Mouse (Mus musculus) thymus, postnatal 0 days (tissue): ENCODE results near the gene Pphln1. TPM values are rescaled to one million over a fixed set of nuclear protein-coding genes. Genes with fewer than 3 reads are reported as not detected.
A peak's percentile ranks its signal among the peaks of the same experiment; 100 is the strongest.

Experiments used
- DNase-seq: peaks from one replicate; pipeline ENCODE4 v3.0.0-alpha.2; 2015; ENCODE audit warnings: low spot score
- polyA plus RNA-seq: library from polyadenylated mRNA; unstranded; fragments of >200 nt; fragmentation: Nextera tagmentation; extraction: Ambion mirVana; gene quantifications from 2 replicates; pipeline ENCODE4 v1.2.1, GENCODE M21; 2015

The Pphln1 gene
- polyA plus RNA-seq, 1 experiment from 2014 or later, result 43.5 TPM

GRCm38 (mm10) chr15:93433811-93434210 lies 35.7 kb downstream of the Pphln1 start:
- DNase-seq, result no peak

- DNase-seq, result no peak
These were observed 37.8 kb downstream of the Pphln1 start for GRCm38 (mm10) chr15:93435998-93436397.

GRCm38 (mm10) chr15:93438663-93439062 lies 40.5 kb downstream of the Pphln1 start:
- peak; percentile 62 for DNase-seq

- no peak for DNase-seq
These were observed 44.1 kb downstream of the Pphln1 start for GRCm38 (mm10) chr15:93442271-93442670.

GRCm38 (mm10) chr15:93443676-93444075 lies 45.5 kb downstream of the Pphln1 start:
- DNase-seq, result peak; percentile 25

GRCm38 (mm10) chr15:93448862-93449261 lies 50.7 kb downstream of the Pphln1 start:
- no peak for DNase-seq

- no peak for DNase-seq
These were observed 55.1 kb downstream of the Pphln1 start for GRCm38 (mm10) chr15:93453296-93453695.

- no peak for DNase-seq
These were observed 57.9 kb downstream of the Pphln1 start for GRCm38 (mm10) chr15:93456005-93456404.

GRCm38 (mm10) chr15:93459422-93459821 lies 61.3 kb downstream of the Pphln1 start:
- no peak for DNase-seq

GRCm38 (mm10) chr15:93461066-93461465 lies 62.9 kb downstream of the Pphln1 start:
- no peak for DNase-seq

GRCm38 (mm10) chr15:93471651-93472050 lies 73.5 kb downstream of the Pphln1 start:
- DNase-seq, result no peak

- DNase-seq, result peak; percentile 53
These were observed 73.9 kb downstream of the Pphln1 start for GRCm38 (mm10) chr15:93472089-93472488.

- DNase-seq, result no peak
These were observed 76.1 kb downstream of the Pphln1 start for GRCm38 (mm10) chr15:93474277-93474676.

GRCm38 (mm10) chr15:93475688-93476087 lies 77.5 kb downstream of the Pphln1 start:
- DNase-seq, result no peak

- DNase-seq, result no peak
These were observed 79.6 kb downstream of the Pphln1 start for GRCm38 (mm10) chr15:93477729-93478128.

GRCm38 (mm10) chr15:93478676-93479075 lies 80.5 kb downstream of the Pphln1 start:
- no peak for DNase-seq

- DNase-seq, result no peak
These were observed 81.3 kb downstream of the Pphln1 start for GRCm38 (mm10) chr15:93479445-93479844.

GRCm38 (mm10) chr15:93481112-93481511 lies 83.0 kb downstream of the Pphln1 start:
- DNase-seq, result no peak

- DNase-seq, result no peak
These were observed 86.1 kb downstream of the Pphln1 start for GRCm38 (mm10) chr15:93484261-93484710.

- no peak for DNase-seq
These were observed 87.1 kb downstream of the Pphln1 start for GRCm38 (mm10) chr15:93485252-93485651.

- no peak for DNase-seq
These were observed 87.9 kb downstream of the Pphln1 start for GRCm38 (mm10) chr15:93486066-93486465.

- DNase-seq, result no peak
These were observed 91.4 kb downstream of the Pphln1 start for GRCm38 (mm10) chr15:93489597-93489996.

GRCm38 (mm10) chr15:93494700-93495099 lies 96.5 kb downstream of the Pphln1 start:
- no peak for DNase-seq

- DNase-seq, result no peak
These were observed 101.7 kb downstream of the Pphln1 start for GRCm38 (mm10) chr15:93499866-93500265.
